Mouse (Mus musculus): ENCODE measurements around the gene Usp40. TPM values are rescaled to one million over a fixed set of nuclear protein-coding genes. Genes with fewer than 3 reads are reported as not detected.
A peak's percentile ranks its signal among the peaks of the same experiment; 100 is the strongest.

Usp40 gene
- total and polyA plus RNA-seq, 2 experiments from 2014 or later: 9.8 to 15.8 TPM

GRCm38 (mm10) chr1:87929730-87930129, 78.6 kb downstream of the Usp40 start:
- no peak overlapping the region for H3K9ac ChIP-seq (replicated peaks; ENCODE audit: low read length, poor library complexity, severe bottlenecking)
- H3K4me2 ChIP-seq (ENCODE audit: low read depth, low read length, poor library complexity, severe bottlenecking): no peak overlapping the region
- no peak for TF ChIP-seq CTCF (IDR thresholded peaks at IDR 0.05)
- ATAC-seq (ENCODE audit: low FRiP score) (no peak), DNase-seq (ENCODE audit: low spot score) (peak; percentile 51)
- H3K4me3 ChIP-seq (ENCODE audit: low read depth, low read length): no peak overlapping the region
- no peaks in the 10 kb centered on the region for H3K4me1 ChIP-seq (ENCODE audit: insufficient read depth, low read length)
- WGBS: 56% methylated on average over 5 of the region's 5 CpGs
- H3K9me3 ChIP-seq (ENCODE audit: low read length): no peaks in the 10 kb centered on the region
- peaks cover 53% of the 10 kb centered on the region for H3K36me3 ChIP-seq (ENCODE audit: insufficient read depth, low read length)
- no peaks in the 10 kb centered on the region for H3K27me3 ChIP-seq (ENCODE audit: insufficient read depth, low read length)
- no peak overlapping the region for H3K27ac ChIP-seq (ENCODE audit: low read depth, low read length)

- H3K4me2 ChIP-seq (ENCODE audit: low read depth, low read length, poor library complexity, severe bottlenecking): no peak overlapping the region
- WGBS: 96% methylated on average over 4 of the region's 4 CpGs
- no peak overlapping the region for H3K9ac ChIP-seq (replicated peaks; ENCODE audit: low read length, poor library complexity, severe bottlenecking)
- H3K4me3 ChIP-seq (ENCODE audit: low read depth, low read length): no peak overlapping the region
- H3K27me3 ChIP-seq (ENCODE audit: insufficient read depth, low read length): no peaks in the 10 kb centered on the region
- H3K4me1 ChIP-seq (ENCODE audit: insufficient read depth, low read length): no peaks in the 10 kb centered on the region
- no peak for TF ChIP-seq CTCF (IDR thresholded peaks at IDR 0.05)
- ATAC-seq (ENCODE audit: low FRiP score) (no peak), DNase-seq (ENCODE audit: low spot score) (no peak)
- H3K27ac ChIP-seq (ENCODE audit: low read depth, low read length): no peak overlapping the region
- no peaks in the 10 kb centered on the region for H3K9me3 ChIP-seq (ENCODE audit: low read length)
- H3K36me3 ChIP-seq (ENCODE audit: insufficient read depth, low read length): peaks cover 61% of the 10 kb centered on the region
Observed at GRCm38 (mm10) chr1:87924888-87925287, 83.5 kb downstream of the Usp40 start.

GRCm38 (mm10) chr1:87922666-87923065, 85.7 kb downstream of the Usp40 start:
- no peak overlapping the region for H3K9ac ChIP-seq (replicated peaks; ENCODE audit: low read length, poor library complexity, severe bottlenecking)
- TF ChIP-seq CTCF (IDR thresholded peaks at IDR 0.05): peak; percentile 68
- no peaks in the 10 kb centered on the region for H3K4me1 ChIP-seq (ENCODE audit: insufficient read depth, low read length)
- no peak overlapping the region for H3K4me2 ChIP-seq (ENCODE audit: low read depth, low read length, poor library complexity, severe bottlenecking)
- WGBS: 35% methylated on average over 1 of the region's 1 CpGs
- no peaks in the 10 kb centered on the region for H3K9me3 ChIP-seq (ENCODE audit: low read length)
- no peaks in the 10 kb centered on the region for H3K27me3 ChIP-seq (ENCODE audit: insufficient read depth, low read length)
- no peak overlapping the region for H3K27ac ChIP-seq (ENCODE audit: low read depth, low read length)
- ATAC-seq (ENCODE audit: low FRiP score) (no peak), DNase-seq (ENCODE audit: low spot score) (peak; percentile 40)
- peaks cover 69% of the 10 kb centered on the region for H3K36me3 ChIP-seq (ENCODE audit: insufficient read depth, low read length)
- H3K4me3 ChIP-seq (ENCODE audit: low read depth, low read length): no peak overlapping the region

- TF ChIP-seq CTCF (IDR thresholded peaks at IDR 0.05): no peak
- H3K4me3 ChIP-seq (ENCODE audit: low read depth, low read length): no peak overlapping the region
- WGBS: 87% methylated on average over 3 of the region's 3 CpGs
- H3K9ac ChIP-seq (replicated peaks; ENCODE audit: low read length, poor library complexity, severe bottlenecking): no peak overlapping the region
- H3K4me1 ChIP-seq (ENCODE audit: insufficient read depth, low read length): no peaks in the 10 kb centered on the region
- H3K36me3 ChIP-seq (ENCODE audit: insufficient read depth, low read length): peaks cover 51% of the 10 kb centered on the region
- no peak for DNase-seq (ENCODE audit: low spot score)
- no peak overlapping the region for H3K27ac ChIP-seq (ENCODE audit: low read depth, low read length)
- H3K9me3 ChIP-seq (ENCODE audit: low read length): no peaks in the 10 kb centered on the region
- H3K27me3 ChIP-seq (ENCODE audit: insufficient read depth, low read length): no peaks in the 10 kb centered on the region
- no peak for ATAC-seq (ENCODE audit: low FRiP score)
- H3K4me2 ChIP-seq (ENCODE audit: low read depth, low read length, poor library complexity, severe bottlenecking): no peak overlapping the region
Observed at GRCm38 (mm10) chr1:87920056-87920614, 88.2 kb downstream of the Usp40 start.

GRCm38 (mm10) chr1:87918061-87918460, 90.3 kb downstream of the Usp40 start:
- WGBS: 92% methylated on average over 2 of the region's 2 CpGs
- TF ChIP-seq CTCF (IDR thresholded peaks at IDR 0.05): no peak
- DNase-seq (ENCODE audit: low spot score) (no peak), ATAC-seq (ENCODE audit: low FRiP score) (no peak)
- Histone ChIP-seq H3K4me3 (ENCODE audit: low read depth, low read length) (no peak overlapping the region), H3K36me3 (ENCODE audit: insufficient read depth, low read length) (peaks cover 36% of the 10 kb centered on the region), H3K27me3 (ENCODE audit: insufficient read depth, low read length) (no peaks in the 10 kb centered on the region), H3K27ac (ENCODE audit: low read depth, low read length) (no peak overlapping the region), H3K9ac (replicated peaks; ENCODE audit: low read length, poor library complexity, severe bottlenecking) (no peak overlapping the region), H3K9me3 (ENCODE audit: low read length) (no peaks in the 10 kb centered on the region), H3K4me1 (ENCODE audit: insufficient read depth, low read length) (no peaks in the 10 kb centered on the region), H3K4me2 (ENCODE audit: low read depth, low read length, poor library complexity, severe bottlenecking) (no peak overlapping the region)

- WGBS: 96% methylated on average over 3 of the region's 3 CpGs
- no peak overlapping the region for H3K9ac ChIP-seq (replicated peaks; ENCODE audit: low read length, poor library complexity, severe bottlenecking)
- H3K36me3 ChIP-seq (ENCODE audit: insufficient read depth, low read length): peaks cover 35% of the 10 kb centered on the region
- H3K4me2 ChIP-seq (ENCODE audit: low read depth, low read length, poor library complexity, severe bottlenecking): no peak overlapping the region
- H3K4me1 ChIP-seq (ENCODE audit: insufficient read depth, low read length): no peaks in the 10 kb centered on the region
- H3K27me3 ChIP-seq (ENCODE audit: insufficient read depth, low read length): no peaks in the 10 kb centered on the region
- DNase-seq (ENCODE audit: low spot score) (no peak), ATAC-seq (ENCODE audit: low FRiP score) (no peak)
- no peak for TF ChIP-seq CTCF (IDR thresholded peaks at IDR 0.05)
- no peaks in the 10 kb centered on the region for H3K9me3 ChIP-seq (ENCODE audit: low read length)
- H3K27ac ChIP-seq (ENCODE audit: low read depth, low read length): no peak overlapping the region
- H3K4me3 ChIP-seq (ENCODE audit: low read depth, low read length): no peak overlapping the region
Observed at GRCm38 (mm10) chr1:87917361-87917760, 91.0 kb downstream of the Usp40 start.

Measured in midbrain, postnatal 0 days (tissue).